Mouse (Mus musculus) midbrain, embryonic 10.5 days (tissue): ENCODE results near the gene Gm49673. TPM values are rescaled to one million over a fixed set of nuclear protein-coding genes. Genes with fewer than 3 reads are reported as not detected.
"Not testable (repeated sequence)": the region's sequence is repeated elsewhere in the genome, so short reads cannot be mapped to it uniquely, and the experiment has no call there.

Experiments
- DNase-seq: peaks from one replicate; pipeline ENCODE4 v3.0.0-alpha.2; 2017; ENCODE audit warnings: low spot score
- H3K27ac ChIP-seq: fragments of 300-500 bp; sonication (generic); replicated peaks from 2 replicates; pipeline ENCODE4 v1.5.1; 2016; ENCODE audit warnings: mild to moderate bottlenecking
- H3K27me3 ChIP-seq: fragments of 300-500 bp; sonication (generic); 2 replicates; pipeline ENCODE4 v1.6.1; 2016; ENCODE audit warnings: low read depth, mild to moderate bottlenecking; ENCODE audit not compliant: poor library complexity, severe bottlenecking
- H3K36me3 ChIP-seq: fragments of 300-500 bp; sonication (generic); 2 replicates; pipeline ENCODE4 v1.6.1; 2016; ENCODE audit warnings: mild to moderate bottlenecking, moderate library complexity
- H3K4me1 ChIP-seq: fragments of 300-500 bp; sonication (generic); 2 replicates; pipeline ENCODE4 v1.6.1; 2016
- H3K4me3 ChIP-seq: fragments of 300-500 bp; sonication (generic); 2 replicates; pipeline ENCODE4 v1.5.1; 2016; ENCODE audit warnings: mild to moderate bottlenecking, moderate library complexity
- H3K9me3 ChIP-seq: fragments of 300-500 bp; sonication (generic); replicated peaks from 2 replicates; pipeline ENCODE4 v1.6.1; 2016; ENCODE audit warnings: mild to moderate bottlenecking
- WGBS: fragments of 180-500 bp; shearing (Covaris S2); methylation state at CpG from one replicate; pipeline ENCODE4 v1.1.7; 2016; 5-methylcytosine and 5-hydroxymethylcytosine counted together
- polyA plus RNA-seq: library from polyadenylated mRNA; unstranded; fragments of >200 nt; fragmentation: Nextera tagmentation; extraction: Ambion mirVana; gene quantifications from 2 replicates; pipeline ENCODE4 v1.2.1, GENCODE M21; 2016

Gene Gm49673
- polyA plus RNA-seq, 1 experiment from 2014 or later: 0.21 TPM

- peaks cover 14% of the 10 kb centered on the region for H3K36me3 ChIP-seq
- peak within 1 kb of the TSS; percentile 84 for H3K27ac ChIP-seq
- not testable (repeated sequence) for H3K4me1 ChIP-seq, DNase-seq, H3K27me3 ChIP-seq, H3K9me3 ChIP-seq
- 4% methylated on average over 22 of the region's 55 CpGs for WGBS
- peak within 1 kb of the TSS; percentile 61 for H3K4me3 ChIP-seq
These were observed 17.4 kb upstream of the Gm49673 start, which contains the start of gene Fgfr1op for GRCm38 (mm10) chr17:8164701-8165607. TSS of gene Fgfr1op (plus strand) at chr17:8165501.

- 44% methylated on average over 3 of the region's 3 CpGs for WGBS
- not testable (repeated sequence) for H3K9me3 ChIP-seq, H3K27ac ChIP-seq, H3K27me3 ChIP-seq, H3K36me3 ChIP-seq, H3K4me1 ChIP-seq, DNase-seq, H3K4me3 ChIP-seq
These were observed 13.4 kb upstream of the Gm49673 start for GRCm38 (mm10) chr17:8160969-8161368.

- not testable (repeated sequence) for DNase-seq, H3K9me3 ChIP-seq, H3K27me3 ChIP-seq, H3K4me3 ChIP-seq, H3K36me3 ChIP-seq, H3K27ac ChIP-seq, H3K4me1 ChIP-seq
- WGBS: no CpG with 5 or more reads among the region's 1 CpGs
These were observed 11.0 kb upstream of the Gm49673 start for GRCm38 (mm10) chr17:8158627-8159026.

- H3K9me3 ChIP-seq, H3K27me3 ChIP-seq, H3K27ac ChIP-seq, H3K4me1 ChIP-seq, H3K4me3 ChIP-seq, H3K36me3 ChIP-seq, DNase-seq: not testable (repeated sequence)
- no CpG with 5 or more reads among the region's 8 CpGs for WGBS
These were observed 8.4 kb upstream of the Gm49673 start for GRCm38 (mm10) chr17:8155982-8156381.

DNA sequence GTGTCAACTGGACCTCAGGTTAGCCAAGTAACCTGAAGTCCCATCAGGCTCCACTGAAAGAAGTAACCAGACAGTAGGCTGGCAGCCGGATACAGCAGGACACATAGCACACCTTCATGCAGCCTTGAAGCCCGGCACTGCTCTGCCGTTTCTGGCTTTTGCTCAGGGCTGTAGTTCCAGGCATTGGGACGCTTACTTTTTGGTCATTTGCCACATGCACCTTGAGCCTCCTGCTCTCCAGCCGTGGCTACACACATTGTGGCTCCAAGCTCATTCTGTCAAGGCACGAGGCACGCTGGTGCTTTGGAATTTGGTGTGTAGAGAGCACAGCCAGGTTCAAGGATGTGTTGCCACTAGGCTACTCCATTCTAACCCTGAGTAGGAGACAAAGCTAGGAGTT is 7.4 kb upstream of the Gm49673 start:
- not testable (repeated sequence) for DNase-seq, H3K9me3 ChIP-seq, H3K27me3 ChIP-seq, H3K27ac ChIP-seq, H3K4me3 ChIP-seq, H3K36me3 ChIP-seq, H3K4me1 ChIP-seq
- 83% methylated on average over 7 of the region's 7 CpGs for WGBS

DNA sequence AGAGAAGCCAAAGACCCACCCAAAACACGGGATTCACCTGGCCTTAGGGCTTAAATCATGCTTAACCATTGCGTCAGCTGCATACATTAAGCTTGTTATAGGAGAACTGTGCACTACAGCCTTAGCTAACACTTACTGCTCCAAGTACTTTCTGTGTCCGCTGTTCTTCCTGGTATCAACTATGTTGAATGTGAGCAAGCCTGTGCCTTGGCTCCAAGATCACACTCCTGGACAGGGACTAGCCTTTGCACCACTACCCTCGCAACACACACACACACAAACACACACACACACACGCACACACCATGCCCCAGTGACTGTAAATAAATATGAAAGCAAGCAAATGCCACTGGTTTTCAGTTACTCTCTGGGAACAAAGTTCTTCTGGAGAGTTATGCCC is 657 bp downstream of the Gm49673 start:
- DNase-seq, H3K36me3 ChIP-seq: not testable (repeated sequence)

GRCm38 (mm10) chr17:8143802-8144673 is 3.5 kb downstream of the Gm49673 start:
- DNase-seq: not testable (repeated sequence)

More for the DNA sequence above, 657 bp downstream of the Gm49673 start:
- H3K4me1 ChIP-seq, H3K27me3 ChIP-seq, H3K9me3 ChIP-seq, H3K27ac ChIP-seq: not testable (repeated sequence)
- 36% methylated on average over 5 of the region's 5 CpGs for WGBS
- peak overlapping the region; percentile 59 for H3K4me3 ChIP-seq

DNA sequence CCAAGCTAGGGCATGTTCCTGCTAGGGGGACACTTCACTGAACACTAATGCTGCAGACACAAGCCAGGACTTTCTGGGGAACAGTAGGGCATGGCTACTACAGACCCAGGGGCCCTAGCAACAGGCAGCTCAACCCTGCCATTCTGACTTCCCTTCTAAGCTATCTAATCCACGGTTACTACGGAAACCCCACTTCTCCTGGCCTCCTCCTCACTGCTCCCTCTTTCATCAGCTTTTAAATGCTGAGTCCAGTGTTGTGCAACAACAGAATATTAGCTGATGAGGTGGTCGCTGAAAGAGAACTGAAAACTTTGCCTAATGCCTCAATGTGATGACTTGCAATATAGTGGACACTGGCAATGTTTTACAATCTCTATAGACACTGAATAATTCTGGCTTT is 7.4 kb downstream of the Gm49673 start:
- not testable (repeated sequence) for H3K4me3 ChIP-seq, H3K27me3 ChIP-seq, DNase-seq, H3K27ac ChIP-seq, H3K4me1 ChIP-seq, H3K9me3 ChIP-seq, H3K36me3 ChIP-seq
- 56% methylated on average over 3 of the region's 3 CpGs for WGBS

More at GRCm38 (mm10) chr17:8143802-8144673, 3.5 kb downstream of the Gm49673 start:
- H3K27me3 ChIP-seq, H3K4me1 ChIP-seq, H3K27ac ChIP-seq, H3K36me3 ChIP-seq, H3K4me3 ChIP-seq, H3K9me3 ChIP-seq: not testable (repeated sequence)
- WGBS: 77% methylated on average over 13 of the region's 14 CpGs

- not testable (repeated sequence) for H3K9me3 ChIP-seq, H3K4me3 ChIP-seq, H3K4me1 ChIP-seq, H3K27ac ChIP-seq, H3K36me3 ChIP-seq, DNase-seq, H3K27me3 ChIP-seq
- 92% methylated on average over 5 of the region's 5 CpGs for WGBS
These were observed 9.5 kb downstream of the Gm49673 start for GRCm38 (mm10) chr17:8138116-8138515.

DNA sequence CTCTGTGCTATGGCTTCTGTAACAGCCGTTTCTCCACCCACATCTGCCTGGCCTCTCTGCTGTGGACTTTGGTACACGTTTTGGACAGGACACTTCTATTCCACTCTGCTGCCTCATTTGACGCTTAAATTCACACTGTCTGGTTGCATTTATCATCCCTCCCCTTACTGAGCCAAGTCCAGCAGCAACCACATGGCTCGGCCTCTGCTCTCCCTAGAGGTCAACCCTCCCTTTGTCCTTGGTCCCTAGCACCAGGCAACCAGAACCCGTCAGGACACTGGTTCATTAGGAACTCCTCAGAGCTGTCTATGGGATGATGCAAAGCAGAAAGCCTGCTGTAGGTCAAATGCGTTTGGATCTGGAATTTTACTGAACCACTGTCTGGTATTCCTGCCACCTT is 16.7 kb downstream of the Gm49673 start:
- H3K4me3 ChIP-seq, H3K4me1 ChIP-seq, DNase-seq, H3K9me3 ChIP-seq, H3K27me3 ChIP-seq, H3K36me3 ChIP-seq, H3K27ac ChIP-seq: not testable (repeated sequence)
- no CpG with 5 or more reads among the region's 6 CpGs for WGBS

DNA sequence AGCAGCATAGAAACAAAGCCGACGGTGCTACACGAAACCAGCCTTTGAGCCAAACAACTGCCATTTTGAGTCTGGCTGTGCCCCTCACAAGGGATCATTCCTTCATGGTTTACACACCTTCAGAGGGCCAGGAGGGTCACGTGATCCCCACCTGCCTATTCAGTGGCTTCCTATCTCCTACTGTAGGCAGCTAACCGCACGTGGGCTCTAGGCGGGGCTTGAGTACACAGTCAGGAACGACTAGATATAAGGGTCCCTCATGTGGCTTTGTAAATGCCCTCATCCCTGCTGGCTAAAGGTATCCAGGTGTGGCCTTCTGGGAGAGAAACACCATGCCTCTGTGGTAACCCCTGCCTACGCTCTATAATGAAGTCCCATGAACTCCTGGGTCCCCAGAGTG is 18.0 kb downstream of the Gm49673 start:
- WGBS: 83% methylated on average over 9 of the region's 9 CpGs
- not testable (repeated sequence) for H3K9me3 ChIP-seq, DNase-seq, H3K27ac ChIP-seq, H3K27me3 ChIP-seq, H3K4me1 ChIP-seq, H3K4me3 ChIP-seq, H3K36me3 ChIP-seq

GRCm38 (mm10) chr17:8128326-8128993 is 19.1 kb downstream of the Gm49673 start:
- not testable (repeated sequence) for DNase-seq, H3K9me3 ChIP-seq, H3K4me3 ChIP-seq, H3K4me1 ChIP-seq, H3K36me3 ChIP-seq, H3K27ac ChIP-seq, H3K27me3 ChIP-seq
- WGBS: 100% methylated on average over 1 of the region's 7 CpGs
